Mouse (Mus musculus): ENCODE measurements around the gene Tigit. TPM values are rescaled to one million over a fixed set of nuclear protein-coding genes. Genes with fewer than 3 reads are reported as not detected.

The Tigit gene
- total RNA-seq (2021), result not detected
- long read RNA-seq, experiment 1, result 0 reads
- long read RNA-seq, experiment 2, result 0 reads

- no peak for DNase-seq (ENCODE audit: low spot score in 2 of 2)
Observed at GRCm38 (mm10) chr16:43663978-43664579, at the start of gene Tigit. Gene Tigit, minus strand, starts transcription at chr16:43664146.

- DNase-seq (ENCODE audit: low spot score in 2 of 2), result no peak
Observed at GRCm38 (mm10) chr16:43711361-43711760, 47.4 kb upstream of the Tigit start.

- DNase-seq (ENCODE audit: low spot score in 2 of 2), result peak; percentile 55 to 59
Observed at GRCm38 (mm10) chr16:43710651-43711050, 46.7 kb upstream of the Tigit start.

GRCm38 (mm10) chr16:43710134-43710475, 46.2 kb upstream of the Tigit start:
- no peak for DNase-seq (ENCODE audit: low spot score in 2 of 2)

- DNase-seq (ENCODE audit: low spot score in 2 of 2), result peak in 1 of 2 experiments; percentile 68
Observed at GRCm38 (mm10) chr16:43709432-43710133, 45.6 kb upstream of the Tigit start.

- DNase-seq (ENCODE audit: low spot score in 2 of 2), result peak in 1 of 2 experiments; percentile 46
Observed at GRCm38 (mm10) chr16:43709062-43709413, 45.1 kb upstream of the Tigit start.

GRCm38 (mm10) chr16:43708335-43709061, 44.6 kb upstream of the Tigit start:
- DNase-seq (ENCODE audit: low spot score in 2 of 2), result no peak

GRCm38 (mm10) chr16:43701765-43702504, 38.0 kb upstream of the Tigit start:
- DNase-seq (ENCODE audit: low spot score in 2 of 2), result no peak

- no peak for DNase-seq (ENCODE audit: low spot score in 2 of 2)
Observed at GRCm38 (mm10) chr16:43700575-43700974, 36.6 kb upstream of the Tigit start.

GRCm38 (mm10) chr16:43698735-43699649, 35.0 kb upstream of the Tigit start:
- no peak for DNase-seq (ENCODE audit: low spot score in 2 of 2)

GRCm38 (mm10) chr16:43697772-43698171, 33.8 kb upstream of the Tigit start:
- DNase-seq (ENCODE audit: low spot score in 2 of 2), result no peak

- no peak for DNase-seq (ENCODE audit: low spot score in 2 of 2)
Observed at GRCm38 (mm10) chr16:43695852-43696251, 31.9 kb upstream of the Tigit start.

- DNase-seq (ENCODE audit: low spot score in 2 of 2), result no peak
Observed at GRCm38 (mm10) chr16:43694104-43694503, 30.2 kb upstream of the Tigit start.

GRCm38 (mm10) chr16:43692611-43693010, 28.7 kb upstream of the Tigit start:
- DNase-seq (ENCODE audit: low spot score in 2 of 2), result no peak

- DNase-seq (ENCODE audit: low spot score in 2 of 2), result no peak
Observed at GRCm38 (mm10) chr16:43691741-43692140, 27.8 kb upstream of the Tigit start.

- DNase-seq (ENCODE audit: low spot score in 2 of 2), result no peak
Observed at GRCm38 (mm10) chr16:43690912-43691311, 27.0 kb upstream of the Tigit start.

GRCm38 (mm10) chr16:43690211-43690690, 26.3 kb upstream of the Tigit start:
- DNase-seq (ENCODE audit: low spot score in 2 of 2), result no peak

- no peak for DNase-seq (ENCODE audit: low spot score in 2 of 2)
Observed at GRCm38 (mm10) chr16:43687968-43688367, 24.0 kb upstream of the Tigit start.

- DNase-seq (ENCODE audit: low spot score in 2 of 2), result no peak
Observed at GRCm38 (mm10) chr16:43674400-43674799, 10.5 kb upstream of the Tigit start.

- no peak for DNase-seq (ENCODE audit: low spot score in 2 of 2)
Observed at GRCm38 (mm10) chr16:43672697-43673096, 8.8 kb upstream of the Tigit start.

All from layer of hippocampus, postnatal 14 days (tissue).